Mouse (Mus musculus): ENCODE results near the gene Sumo1. TPM values are rescaled to one million over a fixed set of nuclear protein-coding genes. Genes with fewer than 3 reads are reported as not detected.

Sumo1 gene
- polyA plus RNA-seq (2014; fragmentation: Nextera tagmentation; extraction: Ambion mirVana), result 412 and 431 TPM in 2 replicates

DNA sequence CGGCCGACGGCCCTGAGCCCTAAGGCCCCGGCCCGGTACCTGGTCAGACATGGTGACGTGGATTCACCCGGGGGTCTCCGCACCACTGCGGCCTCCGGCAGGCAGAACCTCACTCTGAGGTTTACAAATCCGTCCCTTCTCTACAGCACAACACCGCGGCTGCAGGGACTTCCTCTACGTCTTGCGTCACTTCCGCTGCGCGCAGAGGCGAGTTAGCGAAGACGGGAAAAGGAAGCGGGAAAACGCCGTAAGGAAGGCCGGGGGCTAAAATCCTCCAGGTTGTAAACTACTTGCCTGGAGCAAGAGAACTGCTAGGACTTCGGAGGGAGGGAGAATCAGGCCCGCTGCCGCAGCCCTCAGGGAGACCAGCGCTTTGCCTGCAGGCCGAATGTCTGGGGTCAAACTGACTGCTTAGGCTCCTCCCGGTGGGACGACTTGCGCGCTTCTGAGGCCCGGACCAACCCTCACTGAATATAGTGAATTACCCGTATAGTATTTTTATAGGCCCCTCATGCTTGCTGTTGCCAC, at the start of gene Sumo1:
Sumo1 (minus strand) TSS at position 194 of the 528 bp plus-strand sequence.
- Histone ChIP-seq H3K4me3 (ENCODE audit: low read depth, low read length) (peak within 1 kb of the TSS; percentile 92), H3K36me3 (ENCODE audit: insufficient read depth) (0 out of 2 replicates have a peak, but pooled peaks cover 4% of the 10 kb centered on the region), H3K9ac (peak within 1 kb of the TSS; percentile 98), H3K4me2 (peak within 1 kb of the TSS; percentile 85), H3K9me3 (ENCODE audit: low read depth, low read length) (no peaks in the 10 kb centered on the region), H3K4me1 (ENCODE audit: insufficient read depth) (no peaks in the 10 kb centered on the region), H3K27ac (ENCODE audit: low read depth) (peak within 1 kb of the TSS; percentile 97), H3K27me3 (ENCODE audit: insufficient read depth, low read length) (no peaks in the 10 kb centered on the region)
- ATAC-seq (ENCODE audit: insufficient read depth) (peak; percentile 97), DNase-seq (peak; percentile 96)
- no peak for TF ChIP-seq CTCF (IDR thresholded peaks at IDR 0.05; ENCODE audit: low read depth)
- WGBS, result under 1% methylated on average over 36 of the region's 36 CpGs

DNA sequence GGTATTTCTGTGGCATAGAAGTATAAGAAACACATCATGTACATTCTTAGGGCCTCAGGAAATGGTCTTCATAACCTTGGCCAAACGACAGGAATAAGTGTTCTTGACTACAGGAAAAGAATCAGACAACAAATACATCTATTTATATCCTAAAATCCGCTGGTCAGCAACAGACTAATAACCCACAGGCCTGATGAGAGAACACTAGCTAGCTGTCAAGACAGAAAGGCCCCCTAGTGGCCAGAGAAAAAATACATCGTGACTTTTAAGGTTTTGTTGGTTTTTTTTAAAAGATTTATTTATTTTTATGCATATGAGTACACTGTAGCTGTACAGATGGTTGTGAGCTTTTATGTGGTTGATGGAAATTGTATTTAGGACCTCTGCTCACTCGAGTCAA, 49.3 kb upstream of the Sumo1 start:
- Histone ChIP-seq H3K4me1 (ENCODE audit: insufficient read depth) (no peaks in the 10 kb centered on the region), H3K9ac (no peak overlapping the region), H3K27me3 (ENCODE audit: insufficient read depth, low read length) (no peaks in the 10 kb centered on the region), H3K27ac (ENCODE audit: low read depth) (no peak overlapping the region), H3K4me2 (no peak overlapping the region), H3K9me3 (ENCODE audit: low read depth, low read length) (no peaks in the 10 kb centered on the region), H3K36me3 (ENCODE audit: insufficient read depth) (peaks cover 47% of the 10 kb centered on the region), H3K4me3 (ENCODE audit: low read depth, low read length) (no peak overlapping the region)
- TF ChIP-seq CTCF (IDR thresholded peaks at IDR 0.05; ENCODE audit: low read depth), result peak; percentile 61
- peak; percentile 55; the same call in 1 of the 2 replicates for ATAC-seq (ENCODE audit: insufficient read depth)
- DNase-seq, result peak; percentile 86
- 32% methylated on average over 4 of the region's 4 CpGs for WGBS

DNA sequence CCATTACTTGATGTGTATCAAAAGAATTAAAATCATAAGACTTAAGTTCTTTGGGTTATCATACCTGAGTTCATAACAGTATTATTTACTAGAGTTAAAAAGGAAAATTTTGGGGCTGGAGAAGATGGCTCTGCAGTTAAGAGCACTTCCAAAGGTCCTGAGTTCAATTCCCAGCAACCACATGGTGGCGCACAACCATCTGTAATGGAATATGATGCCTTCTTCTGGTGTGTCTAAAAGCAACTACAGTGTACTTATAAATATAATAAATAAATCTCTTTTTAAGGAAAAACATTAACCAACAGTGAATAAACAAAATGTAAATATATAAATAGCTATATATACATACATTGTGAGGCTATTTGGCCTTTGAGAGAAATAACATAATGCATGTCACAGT, 31.1 kb upstream of the Sumo1 start:
- H3K9ac ChIP-seq, result no peak overlapping the region
- 94% methylated on average over 1 of the region's 1 CpGs for WGBS
- no peak overlapping the region for H3K4me2 ChIP-seq
- ATAC-seq (ENCODE audit: insufficient read depth) (no peak), DNase-seq (peak; percentile 46)
- no peaks in the 10 kb centered on the region for H3K4me1 ChIP-seq (ENCODE audit: insufficient read depth)
- TF ChIP-seq CTCF (IDR thresholded peaks at IDR 0.05; ENCODE audit: low read depth), result peak; percentile 19; the same call in 1 of the 2 replicates
- H3K27ac ChIP-seq (ENCODE audit: low read depth), result no peak overlapping the region
- H3K4me3 ChIP-seq (ENCODE audit: low read depth, low read length), result no peak overlapping the region
- H3K9me3 ChIP-seq (ENCODE audit: low read depth, low read length), result no peaks in the 10 kb centered on the region
- H3K36me3 ChIP-seq (ENCODE audit: insufficient read depth), result peaks cover 88% of the 10 kb centered on the region
- H3K27me3 ChIP-seq (ENCODE audit: insufficient read depth, low read length), result no peaks in the 10 kb centered on the region

DNA sequence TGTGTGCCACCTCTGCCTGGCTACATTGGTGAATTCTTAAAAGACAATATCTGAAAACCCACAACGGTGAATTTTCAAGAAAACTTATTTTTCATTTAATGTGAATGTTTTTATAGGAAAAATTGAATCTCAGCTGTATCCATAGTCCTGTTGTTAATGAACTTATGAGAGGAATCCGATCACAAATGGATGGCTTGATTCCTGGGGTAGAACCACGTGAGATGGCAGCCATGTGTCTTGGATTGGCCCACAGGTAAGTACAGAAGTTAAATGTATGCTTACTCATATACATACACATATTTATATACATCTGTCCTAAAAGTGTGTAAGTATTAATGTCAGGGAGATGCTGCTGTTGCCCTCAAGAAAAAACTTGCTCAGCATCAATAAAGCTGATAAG, 27.6 kb upstream of the Sumo1 start:
- Histone ChIP-seq H3K4me1 (ENCODE audit: insufficient read depth) (no peaks in the 10 kb centered on the region), H3K36me3 (ENCODE audit: insufficient read depth) (peaks cover 92% of the 10 kb centered on the region)
- WGBS, result 94% methylated on average over 3 of the region's 3 CpGs

DNA sequence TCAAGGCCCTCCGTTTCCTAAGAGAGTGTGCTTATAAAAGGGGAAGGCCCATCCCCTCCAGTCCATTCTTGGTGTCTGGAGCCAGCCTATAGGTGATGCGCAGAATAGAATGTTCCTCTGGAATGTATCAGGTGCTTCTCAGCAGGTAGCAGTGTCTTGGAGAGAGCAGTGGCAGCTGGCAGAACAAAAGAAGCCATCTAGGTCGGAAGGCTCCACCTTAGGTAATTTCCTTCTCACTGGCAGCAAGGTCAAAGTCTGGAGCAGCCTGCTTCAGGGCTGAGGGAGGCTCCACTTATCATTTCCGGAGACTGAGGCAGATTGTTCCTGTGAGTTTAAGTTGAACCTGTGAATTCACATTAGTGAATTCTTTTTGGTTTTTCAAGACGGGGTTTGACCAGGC, 27.1 kb upstream of the Sumo1 start:
- H3K27ac ChIP-seq (ENCODE audit: low read depth), result no peak overlapping the region

More for the DNA sequence above, 27.6 kb upstream of the Sumo1 start:
- Histone ChIP-seq H3K9ac (no peak overlapping the region), H3K9me3 (ENCODE audit: low read depth, low read length) (no peaks in the 10 kb centered on the region), H3K4me2 (no peak overlapping the region), H3K27ac (ENCODE audit: low read depth) (no peak overlapping the region), H3K27me3 (ENCODE audit: insufficient read depth, low read length) (no peaks in the 10 kb centered on the region), H3K4me3 (ENCODE audit: low read depth, low read length) (no peak overlapping the region)
- no peak for TF ChIP-seq CTCF (IDR thresholded peaks at IDR 0.05; ENCODE audit: low read depth)
- no peak for ATAC-seq (ENCODE audit: insufficient read depth)
- DNase-seq, result no peak

GRCm38 (mm10) chr1:59690467-59690866, 19.8 kb upstream of the Sumo1 start:
- Histone ChIP-seq H3K27me3 (ENCODE audit: insufficient read depth, low read length) (no peaks in the 10 kb centered on the region), H3K27ac (ENCODE audit: low read depth) (no peak overlapping the region), H3K4me3 (ENCODE audit: low read depth, low read length) (no peak overlapping the region), H3K36me3 (ENCODE audit: insufficient read depth) (peaks cover 59% of the 10 kb centered on the region), H3K9me3 (ENCODE audit: low read depth, low read length) (no peaks in the 10 kb centered on the region), H3K4me1 (ENCODE audit: insufficient read depth) (0 out of 2 replicates have a peak, but pooled peaks cover 5% of the 10 kb centered on the region), H3K4me2 (no peak overlapping the region), H3K9ac (no peak overlapping the region)
- TF ChIP-seq CTCF (IDR thresholded peaks at IDR 0.05; ENCODE audit: low read depth), result 0 out of 2 replicates have a peak, but pooled peaks have one; percentile 13
- WGBS, result 84% methylated on average over 5 of the region's 5 CpGs
- no peak for ATAC-seq (ENCODE audit: insufficient read depth)
- DNase-seq, result no peak

More for the DNA sequence above, 27.1 kb upstream of the Sumo1 start:
- TF ChIP-seq CTCF (IDR thresholded peaks at IDR 0.05; ENCODE audit: low read depth), result no peak
- DNase-seq (no peak), ATAC-seq (ENCODE audit: insufficient read depth) (no peak)
- 79% methylated on average over 5 of the region's 5 CpGs for WGBS
- Histone ChIP-seq H3K36me3 (ENCODE audit: insufficient read depth) (peaks cover 93% of the 10 kb centered on the region), H3K9me3 (ENCODE audit: low read depth, low read length) (no peaks in the 10 kb centered on the region), H3K9ac (no peak overlapping the region), H3K4me3 (ENCODE audit: low read depth, low read length) (no peak overlapping the region), H3K27me3 (ENCODE audit: insufficient read depth, low read length) (no peaks in the 10 kb centered on the region), H3K4me2 (no peak overlapping the region), H3K4me1 (ENCODE audit: insufficient read depth) (no peaks in the 10 kb centered on the region)

DNA sequence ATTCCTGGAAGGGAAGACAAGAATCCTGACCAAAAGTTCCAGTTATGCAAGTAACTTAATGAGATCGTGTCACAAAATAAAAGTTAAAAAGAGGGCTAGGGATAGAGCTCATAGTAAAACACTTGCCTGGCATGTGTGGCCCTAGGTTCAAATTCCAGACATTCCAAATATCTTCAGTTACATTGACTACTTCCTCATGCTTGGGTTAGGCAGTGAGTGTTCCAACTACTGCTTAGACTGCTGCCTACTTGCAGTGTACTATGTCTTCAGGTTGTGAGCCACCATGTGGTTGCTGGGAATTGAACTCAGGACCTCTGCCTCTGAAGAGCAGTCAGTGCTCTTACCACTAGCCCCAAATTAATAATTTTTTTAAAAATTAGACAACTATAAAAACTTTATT, 16.9 kb upstream of the Sumo1 start:
- H3K27me3 ChIP-seq (ENCODE audit: insufficient read depth, low read length), result no peaks in the 10 kb centered on the region
- H3K4me2 ChIP-seq, result peak overlapping the region; percentile 88
- ATAC-seq (ENCODE audit: insufficient read depth), result no peak
- 0 out of 2 replicates have a peak overlapping the region, but pooled peaks have one; percentile 89 for H3K4me3 ChIP-seq (ENCODE audit: low read depth, low read length)
- 0 out of 2 replicates have a peak, but pooled peaks cover 5% of the 10 kb centered on the region for H3K4me1 ChIP-seq (ENCODE audit: insufficient read depth)
- TF ChIP-seq CTCF (IDR thresholded peaks at IDR 0.05; ENCODE audit: low read depth), result no peak
- no peak overlapping the region for H3K27ac ChIP-seq (ENCODE audit: low read depth)
- DNase-seq, result peak; percentile 24
- no peak overlapping the region for H3K9ac ChIP-seq
- 39% methylated on average over 1 of the region's 1 CpGs for WGBS
- no peaks in the 10 kb centered on the region for H3K9me3 ChIP-seq (ENCODE audit: low read depth, low read length)
- H3K36me3 ChIP-seq (ENCODE audit: insufficient read depth), result peaks cover 31% of the 10 kb centered on the region

All from lung, embryonic 14.5 days (tissue).